Mouse (Mus musculus) kidney, embryonic 16.5 days (tissue): ENCODE data around the gene Ldlrad3. TPM values are rescaled to one million over a fixed set of nuclear protein-coding genes. Genes with fewer than 3 reads are reported as not detected.

Source experiments
- ATAC-seq: fragments of 200-750 bp; cut with Nextera tagmentation; 2 replicates; pipeline ENCODE4 v1.8.0; 2017; ENCODE audit warnings: moderate TSS enrichment; ENCODE audit not compliant: low FRiP score, low TSS enrichment
- H3K27ac ChIP-seq: fragments of 300-500 bp; sonication (generic); 2 replicates; pipeline ENCODE4 v1.5.1; 2014; ENCODE audit warnings: low read length
- H3K27me3 ChIP-seq: fragments of 300-500 bp; sonication (generic); 2 replicates; pipeline ENCODE4 v1.6.1; 2014; ENCODE audit warnings: low read length, control low read depth, mixed read lengths; ENCODE audit not compliant: insufficient read depth
- H3K36me3 ChIP-seq: fragments of 300-500 bp; sonication (generic); 2 replicates; pipeline ENCODE4 v1.6.1; 2014; ENCODE audit warnings: low read length, control low read depth, mixed read lengths; ENCODE audit not compliant: insufficient read depth
- H3K4me1 ChIP-seq: fragments of 300-500 bp; sonication (generic); 2 replicates; pipeline ENCODE4 v1.6.1; 2014; ENCODE audit warnings: low read length, control low read depth, mixed read lengths; ENCODE audit not compliant: insufficient read depth
- H3K4me2 ChIP-seq: fragments of 300-500 bp; sonication (generic); replicated peaks from 2 replicates; pipeline ENCODE4 v1.6.1; 2014; ENCODE audit warnings: low read depth, low read length
- H3K4me3 ChIP-seq: fragments of 300-500 bp; sonication (generic); 2 replicates; pipeline ENCODE4 v1.5.1; 2014; ENCODE audit warnings: mild to moderate bottlenecking, low read length
- H3K9ac ChIP-seq: fragments of 300-500 bp; sonication (generic); replicated peaks from 2 replicates; pipeline ENCODE4 v1.6.1; 2014; ENCODE audit warnings: low read length
- H3K9me3 ChIP-seq: fragments of 300-500 bp; sonication (generic); 2 replicates; pipeline ENCODE4 v1.6.1; 2016; ENCODE audit warnings: low read length, control low read depth
- WGBS: fragments of 180-500 bp; shearing (Covaris S2); extraction: QIAGEN DNeasy Blood & Tissue Kit; methylation state at CpG from one replicate; pipeline ENCODE4 v1.1.7; 2014; 5-methylcytosine and 5-hydroxymethylcytosine counted together
- polyA plus RNA-seq: library from polyadenylated mRNA; unstranded; fragments of >200 nt; fragmentation: Nextera tagmentation; extraction: Ambion mirVana; gene quantifications from 2 replicates; pipeline ENCODE4 v1.2.1, GENCODE M21; 2015

The Ldlrad3 gene
- polyA plus RNA-seq, 1 experiment from 2014 or later, result 38.3 TPM

DNA sequence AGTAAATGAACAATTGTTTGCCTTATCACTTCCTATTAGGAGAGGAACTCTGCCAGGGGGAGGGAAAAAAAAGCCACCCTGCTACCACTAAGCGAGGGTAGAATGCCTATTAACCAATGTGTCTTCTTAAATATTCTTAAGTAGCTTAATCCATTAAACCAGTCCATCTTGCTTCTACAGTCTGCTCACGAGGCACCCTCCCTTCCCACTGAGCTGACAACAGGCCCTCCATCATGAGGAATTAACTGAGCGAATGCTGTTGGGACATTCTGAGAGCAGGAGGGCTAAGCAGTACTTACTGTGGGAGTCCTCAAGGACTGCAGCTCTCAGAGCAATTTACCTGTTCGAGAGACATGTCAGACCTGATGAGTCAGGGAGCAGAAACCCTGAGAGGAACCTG is 61.1 kb downstream of the Ldlrad3 start:
- H3K4me2 ChIP-seq, result no peak overlapping the region
- no peaks in the 10 kb centered on the region for H3K9me3 ChIP-seq
- no peak overlapping the region for H3K9ac ChIP-seq
- no peak for ATAC-seq
- no peaks in the 10 kb centered on the region for H3K27me3 ChIP-seq
- no peak overlapping the region for H3K4me3 ChIP-seq
- no peak overlapping the region for H3K27ac ChIP-seq
- WGBS, result 74% methylated on average over 4 of the region's 4 CpGs
- no peaks in the 10 kb centered on the region for H3K36me3 ChIP-seq
- H3K4me1 ChIP-seq, result peaks cover 12% of the 10 kb centered on the region

DNA sequence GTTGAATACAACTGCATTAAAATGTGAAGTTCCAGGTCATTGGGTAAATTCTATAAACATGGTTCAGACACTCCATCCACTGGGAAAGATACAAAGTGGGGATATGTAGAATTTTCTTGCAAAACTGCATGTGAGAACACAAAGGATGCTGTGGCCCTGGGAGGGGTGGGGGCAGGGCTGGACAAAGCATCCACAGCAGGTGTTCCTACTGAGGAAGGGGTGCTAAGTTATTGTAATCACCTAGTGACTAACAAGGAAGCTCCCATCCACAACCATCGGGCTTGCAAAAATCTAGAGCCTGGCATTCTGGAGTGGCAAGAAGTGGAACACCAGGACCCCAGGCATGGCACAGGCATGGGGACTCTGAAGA is 64.1 kb downstream of the Ldlrad3 start:
- H3K4me3 ChIP-seq, result no peak overlapping the region
- no peaks in the 10 kb centered on the region for H3K27me3 ChIP-seq
- H3K4me2 ChIP-seq, result no peak overlapping the region
- no peak overlapping the region for H3K27ac ChIP-seq
- H3K9ac ChIP-seq, result no peak overlapping the region
- ATAC-seq, result no peak
- H3K9me3 ChIP-seq, result no peaks in the 10 kb centered on the region
- peaks cover 28% of the 10 kb centered on the region for H3K4me1 ChIP-seq
- no peaks in the 10 kb centered on the region for H3K36me3 ChIP-seq
- WGBS, result 70% methylated on average over 1 of the region's 1 CpGs

DNA sequence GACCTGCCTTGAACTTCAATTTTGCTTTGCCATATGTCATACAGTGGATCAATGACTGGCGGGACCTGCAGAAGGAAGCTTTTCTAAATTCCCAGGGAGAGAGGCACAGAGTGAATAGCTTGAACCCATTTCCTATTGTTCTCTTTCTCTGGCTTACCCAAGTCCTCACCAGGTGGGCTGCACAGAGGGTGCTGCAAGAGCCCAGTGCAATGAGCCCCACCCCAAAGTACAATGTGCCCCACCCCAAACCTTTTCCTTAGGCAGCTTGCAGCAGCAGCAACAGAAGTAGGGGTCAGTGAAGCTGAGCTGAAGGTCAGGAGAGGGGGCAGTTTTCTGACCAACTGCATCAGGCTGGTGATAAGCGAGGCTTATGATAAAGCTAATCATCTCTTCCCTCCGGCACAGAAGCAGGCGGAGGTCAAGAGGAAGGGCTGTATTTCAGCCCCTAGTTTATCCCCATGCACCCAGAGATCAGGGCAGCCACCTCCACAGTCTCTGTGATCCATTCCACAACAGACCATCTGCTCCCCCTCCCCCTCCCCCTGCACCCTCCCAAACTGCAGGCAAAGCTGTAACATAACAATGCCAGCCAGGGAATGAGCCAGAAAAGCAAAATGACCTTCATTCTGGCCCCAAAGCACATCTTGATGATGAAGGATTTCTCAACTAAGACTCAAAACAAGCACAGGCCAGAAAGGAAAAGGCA is 64.6 kb downstream of the Ldlrad3 start:
- Histone ChIP-seq H3K4me3 (no peak overlapping the region), H3K4me1 (peaks cover 33% of the 10 kb centered on the region), H3K27ac (no peak overlapping the region), H3K4me2 (no peak overlapping the region), H3K27me3 (no peaks in the 10 kb centered on the region), H3K9me3 (no peaks in the 10 kb centered on the region), H3K9ac (no peak overlapping the region), H3K36me3 (no peaks in the 10 kb centered on the region)
- ATAC-seq, result no peak
- 76% methylated on average over 4 of the region's 4 CpGs for WGBS

DNA sequence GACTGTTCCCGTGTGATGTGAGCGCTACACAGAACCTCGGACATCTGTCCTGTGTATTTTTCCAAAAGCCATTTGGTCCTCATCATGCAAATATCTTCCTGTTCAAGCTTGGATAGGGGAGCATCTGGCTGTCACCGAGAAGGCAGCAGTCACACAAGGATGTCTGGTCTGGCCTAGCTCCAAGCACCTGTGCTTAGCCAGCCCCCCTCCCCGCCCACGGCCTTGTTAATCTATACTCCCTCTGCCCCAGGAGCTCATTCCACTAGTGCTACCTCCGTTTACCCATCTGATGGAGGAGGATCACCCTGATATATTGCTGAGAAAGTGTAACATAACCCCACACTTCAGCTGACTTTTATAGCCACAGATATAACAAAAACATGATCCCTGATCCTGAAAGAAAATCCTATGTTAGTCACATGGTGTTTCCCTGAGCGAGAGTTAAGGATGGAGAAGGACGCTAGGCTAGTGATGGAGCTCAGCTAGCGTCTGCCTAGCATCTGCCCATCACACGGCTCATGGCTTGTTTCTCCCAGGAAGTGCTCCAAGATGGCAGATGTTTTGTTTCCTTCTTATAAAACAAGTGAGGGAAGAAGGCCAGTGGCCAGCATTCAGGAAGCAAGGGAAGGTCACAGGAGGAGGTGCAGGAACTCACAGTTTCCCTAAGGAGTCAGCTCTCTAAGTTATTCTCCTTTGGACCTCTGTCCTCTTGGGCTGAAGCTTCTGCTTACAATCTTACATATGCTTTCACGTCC is 66.3 kb downstream of the Ldlrad3 start:
- Histone ChIP-seq H3K4me2 (no peak overlapping the region), H3K27me3 (no peaks in the 10 kb centered on the region), H3K9ac (no peak overlapping the region), H3K9me3 (no peaks in the 10 kb centered on the region), H3K4me3 (no peak overlapping the region), H3K27ac (no peak overlapping the region), H3K4me1 (peaks cover 37% of the 10 kb centered on the region), H3K36me3 (no peaks in the 10 kb centered on the region)
- 31% methylated on average over 12 of the region's 12 CpGs for WGBS
- ATAC-seq, result peak; percentile 29; the same call in 1 of the 2 replicates

DNA sequence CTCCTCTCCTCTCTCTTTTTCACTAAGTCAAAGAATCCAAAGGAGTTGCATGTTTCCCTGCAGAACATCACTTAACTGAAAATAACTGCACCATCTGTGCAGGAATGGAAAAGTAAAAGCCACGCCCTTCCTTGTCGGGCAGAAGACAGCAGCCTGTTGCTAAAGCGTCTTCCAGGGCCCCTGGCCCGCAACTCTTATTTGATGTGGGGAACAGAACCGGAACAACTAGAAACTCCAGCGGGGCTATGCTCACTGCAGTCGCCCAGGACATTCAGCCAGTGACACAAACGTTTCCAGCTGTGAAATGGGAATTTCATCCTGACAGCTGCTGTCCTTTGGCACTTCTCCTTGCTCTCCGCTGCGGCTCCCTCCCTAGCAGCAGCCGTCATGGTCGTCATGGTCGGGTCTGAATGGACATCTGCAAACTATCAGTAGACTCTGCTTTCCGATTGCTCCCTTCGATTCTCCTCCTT is 67.2 kb downstream of the Ldlrad3 start:
- 41% methylated on average over 15 of the region's 15 CpGs for WGBS
- Histone ChIP-seq H3K4me3 (no peak overlapping the region), H3K27me3 (no peaks in the 10 kb centered on the region), H3K36me3 (no peaks in the 10 kb centered on the region), H3K4me1 (peaks cover 43% of the 10 kb centered on the region), H3K4me2 (no peak overlapping the region), H3K9me3 (no peaks in the 10 kb centered on the region), H3K9ac (no peak overlapping the region), H3K27ac (no peak overlapping the region)
- ATAC-seq, result no peak

DNA sequence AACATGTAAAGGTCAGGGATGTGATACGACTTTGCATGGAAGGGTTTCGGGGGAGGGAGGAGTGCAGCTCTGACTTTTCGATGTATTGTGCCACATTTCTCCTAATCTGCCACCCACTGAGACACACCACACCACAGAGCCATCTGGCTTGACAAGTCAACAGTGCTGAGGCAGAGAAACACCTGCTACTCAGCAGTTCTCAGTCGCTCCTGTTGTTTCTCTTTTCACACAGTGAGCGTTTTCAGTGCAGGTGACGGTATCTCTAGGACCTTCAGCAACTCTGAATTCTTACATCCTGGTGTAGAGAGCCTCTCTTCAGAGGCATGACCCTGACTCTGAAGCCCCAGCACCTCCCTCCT is 68.8 kb downstream of the Ldlrad3 start:
- Histone ChIP-seq H3K9ac (no peak overlapping the region), H3K27ac (0 out of 2 replicates have a peak overlapping the region, but pooled peaks have one; percentile 2), H3K4me1 (peaks cover 51% of the 10 kb centered on the region), H3K27me3 (no peaks in the 10 kb centered on the region), H3K36me3 (0 out of 2 replicates have a peak, but pooled peaks cover 5% of the 10 kb centered on the region), H3K4me3 (no peak overlapping the region), H3K9me3 (no peaks in the 10 kb centered on the region), H3K4me2 (no peak overlapping the region)
- no peak for ATAC-seq
- WGBS, result 68% methylated on average over 6 of the region's 6 CpGs

DNA sequence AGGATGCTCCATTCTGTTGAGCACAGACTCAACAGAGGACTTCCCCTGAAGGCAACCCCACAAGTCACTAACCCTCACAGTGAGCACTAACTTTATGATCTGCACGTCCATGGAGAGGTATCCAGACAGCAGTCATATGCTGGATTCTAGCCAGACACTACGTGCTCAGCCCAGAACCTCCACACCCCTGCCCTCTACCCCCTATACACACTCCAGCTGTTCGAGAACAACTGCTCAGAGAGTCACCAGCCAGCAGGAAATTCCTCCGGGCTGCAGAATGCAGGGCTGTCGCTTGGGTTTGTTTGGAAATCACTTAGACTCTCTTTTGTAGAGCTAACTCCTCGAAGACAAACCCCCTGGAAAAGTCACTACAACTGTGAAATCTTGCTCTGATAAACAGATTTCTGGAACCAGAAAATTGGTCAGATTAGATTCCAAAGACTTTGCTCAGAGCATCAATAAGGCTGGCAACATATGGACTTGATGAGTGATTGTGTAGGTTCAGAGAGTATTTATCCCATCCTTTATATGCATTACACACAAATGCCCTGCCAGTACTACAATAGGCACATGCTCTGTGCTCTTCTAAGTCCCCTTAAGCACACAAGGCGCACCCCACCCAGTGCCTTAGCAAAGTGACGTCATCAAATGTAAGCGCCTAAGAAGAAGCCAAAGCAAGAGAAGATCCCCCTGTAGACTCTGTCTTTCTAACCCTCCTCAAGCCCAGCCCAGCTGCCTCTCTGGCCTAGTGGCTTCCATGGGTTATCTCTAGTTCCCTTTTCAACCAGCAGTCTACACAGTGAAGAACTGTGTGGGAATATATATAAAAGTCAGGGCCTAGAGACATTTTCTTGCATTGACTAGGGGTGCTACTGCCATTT is 69.4 kb downstream of the Ldlrad3 start:
- Histone ChIP-seq H3K27me3 (no peaks in the 10 kb centered on the region), H3K4me1 (peaks cover 45% of the 10 kb centered on the region), H3K36me3 (0 out of 2 replicates have a peak, but pooled peaks cover 5% of the 10 kb centered on the region), H3K4me3 (no peak overlapping the region), H3K9me3 (no peaks in the 10 kb centered on the region), H3K9ac (no peak overlapping the region), H3K4me2 (no peak overlapping the region), H3K27ac (0 out of 2 replicates have a peak overlapping the region, but pooled peaks have one; percentile 2)
- peak; percentile 24; the same call in 1 of the 2 replicates for ATAC-seq
- 46% methylated on average over 9 of the region's 9 CpGs for WGBS

DNA sequence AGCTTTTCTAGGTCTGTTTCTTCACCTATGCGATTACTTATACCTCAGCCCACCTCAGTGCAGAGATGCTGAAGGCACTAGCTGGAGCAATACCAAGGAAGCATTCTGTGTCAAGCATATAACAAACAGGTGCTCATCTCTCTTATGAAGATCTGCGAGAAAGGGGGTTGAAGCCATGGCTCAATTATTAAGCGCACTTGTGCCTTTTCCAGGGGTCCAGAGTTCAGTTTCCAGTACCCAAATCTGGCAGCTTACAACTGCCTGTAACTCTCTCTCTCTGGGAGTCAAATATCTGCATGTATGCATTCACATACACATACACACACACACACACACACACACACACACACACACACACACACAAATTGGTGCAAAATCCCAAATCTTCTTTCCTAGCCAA is 72.4 kb downstream of the Ldlrad3 start:
- no peaks in the 10 kb centered on the region for H3K27me3 ChIP-seq
- no peaks in the 10 kb centered on the region for H3K9me3 ChIP-seq

DNA sequence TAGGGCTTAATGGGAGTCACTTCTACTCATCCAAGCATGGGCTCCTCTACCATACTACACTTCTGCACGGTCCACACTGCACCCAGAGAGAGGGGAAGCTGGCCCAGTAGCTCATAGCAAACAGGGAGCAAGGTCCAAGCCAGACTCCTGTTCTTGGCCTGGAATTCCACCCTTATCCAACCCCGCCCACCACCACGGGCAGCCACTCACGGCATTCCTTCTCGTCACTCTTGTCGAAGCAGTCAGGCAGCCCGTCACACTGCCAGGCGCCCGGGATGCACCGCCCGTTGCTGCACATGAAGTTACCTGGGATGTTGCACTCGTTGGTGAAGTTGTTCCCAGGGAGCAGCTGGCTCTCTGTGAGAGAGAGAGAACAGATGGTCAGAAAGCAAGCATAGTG is 72.9 kb downstream of the Ldlrad3 start:
- Histone ChIP-seq H3K4me3 (no peak overlapping the region), H3K36me3 (0 out of 2 replicates have a peak, but pooled peaks cover 5% of the 10 kb centered on the region), H3K9ac (no peak overlapping the region), H3K4me1 (peaks cover 29% of the 10 kb centered on the region), H3K4me2 (0 out of 2 replicates have a peak overlapping the region, but pooled peaks have one; percentile 11), H3K9me3 (no peaks in the 10 kb centered on the region), H3K27me3 (no peaks in the 10 kb centered on the region), H3K27ac (peak overlapping the region; percentile 54; the same call in 1 of the 2 replicates)
- WGBS, result 49% methylated on average over 12 of the region's 12 CpGs
- peak; percentile 93 for ATAC-seq

More for the DNA sequence above, 72.4 kb downstream of the Ldlrad3 start:
- no peak for ATAC-seq
- Histone ChIP-seq H3K36me3 (0 out of 2 replicates have a peak, but pooled peaks cover 5% of the 10 kb centered on the region), H3K4me1 (peaks cover 30% of the 10 kb centered on the region), H3K4me3 (no peak overlapping the region), H3K4me2 (0 out of 2 replicates have a peak overlapping the region, but pooled peaks have one; percentile 11), H3K27ac (peak overlapping the region; percentile 54; the same call in 1 of the 2 replicates), H3K9ac (no peak overlapping the region)
- WGBS, result 92% methylated on average over 3 of the region's 3 CpGs
